ENCODE assay signal across 9 mouse cellular contexts in the genomic region with DNA sequence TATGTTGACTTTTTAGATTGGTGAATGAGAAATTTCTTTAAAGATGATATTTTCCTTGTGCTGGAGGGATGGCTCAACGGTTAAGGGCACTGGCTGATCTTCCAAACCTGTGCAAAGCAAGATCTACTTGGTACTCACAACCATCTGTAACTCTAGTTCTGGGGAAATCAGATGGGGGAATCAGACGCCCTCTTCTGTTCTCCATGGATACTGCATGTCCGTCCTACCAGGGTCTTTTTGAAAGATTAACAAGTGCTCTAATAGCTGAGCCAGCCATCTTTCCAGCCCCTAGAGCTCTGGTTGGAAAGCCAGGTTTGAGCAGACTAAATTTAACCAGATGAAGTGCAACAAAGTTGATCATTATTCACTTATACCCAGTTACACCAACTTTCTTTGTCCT. TPM values are rescaled to one million over a fixed set of nuclear protein-coding genes. Genes with fewer than 3 reads are reported as not detected.
DNase-seq lines count a peak whose midpoint lies in the region; ATAC-seq and TF ChIP-seq lines count a peak whose summit lies in the region.
"Had no signal": no experiment of that assay in that cellular context is flagged by ENCODE, and none has a peak within 500 bp of the region (broad histone marks: within the 10 kb centered on the region; RNA-seq: fewer than 3 reads in every experiment).

No protein-coding gene starts in this region.

- no peak for TF ChIP-seq POLR2A in limb, embryonic 14.5 days (IDR thresholded peaks at IDR 0.05; ENCODE audit: borderline replicate concordance, extremely low read depth, insufficient read depth, insufficient read length)

- H3K4me3 ChIP-seq in hindbrain, embryonic 10.5 days: no peak overlapping the region
- no peak overlapping the region for H3K4me3 ChIP-seq in hindbrain, embryonic 16.5 days (ENCODE audit: low read length)
- H3K4me3 ChIP-seq in heart, embryonic 10.5 days: no peak overlapping the region
- no peak overlapping the region for H3K4me3 ChIP-seq in limb, embryonic 14.5 days (replicated peaks; ENCODE audit: low read length)
- no peak overlapping the region for H3K4me3 ChIP-seq in stomach, postnatal 0 days (ENCODE audit: low read depth, low read length)
- H3K4me3 ChIP-seq: neural tube, embryonic 12.5 days had no signal

- no peak overlapping the region for H3K9ac ChIP-seq in hindbrain, embryonic 16.5 days (ENCODE audit: low read depth, low read length)
- H3K9ac ChIP-seq in limb, embryonic 14.5 days (ENCODE audit: low read depth, low read length, severe bottlenecking): no peak overlapping the region
- H3K9ac ChIP-seq in stomach, postnatal 0 days (ENCODE audit: low read length): no peak overlapping the region
- H3K9ac ChIP-seq: neural tube, embryonic 12.5 days had no signal

- no peak for TF ChIP-seq EP300 in stomach, postnatal 0 days (optimal IDR thresholded peaks at IDR 0.05)

- peak; percentile 59 for DNase-seq in hindbrain, embryonic 10.5 days (ENCODE audit: low spot score)
- peak; percentile 66 to 70 for DNase-seq in B cell, adult 2 months
- DNase-seq in T-cell, adult 2 months (ENCODE audit: low spot score): peak; percentile 58
- peak; percentile 80 for DNase-seq in heart, embryonic 10.5 days (ENCODE audit: low spot score)
- DNase-seq in limb, embryonic 14.5 days (ENCODE audit: low spot score): peak; percentile 50
- peak; percentile 52 for DNase-seq in stomach, postnatal 0 days (ENCODE audit: low spot score)
- DNase-seq in right cerebral cortex, postnatal 25 days: no peak

- H3K4me1 ChIP-seq in hindbrain, embryonic 10.5 days (replicated peaks): peaks cover 12% of the 10 kb centered on the region
- H3K4me1 ChIP-seq in hindbrain, embryonic 16.5 days (ENCODE audit: control insufficient read depth, insufficient read depth, low read depth, low read length): peaks cover 13% of the 10 kb centered on the region
- H3K4me1 ChIP-seq in heart, embryonic 10.5 days: peaks cover 10% of the 10 kb centered on the region; the same call in 1 of the 2 replicates
- peaks cover 4% of the 10 kb centered on the region; the same call in 1 of the 2 replicates for H3K4me1 ChIP-seq in limb, embryonic 14.5 days (ENCODE audit: control insufficient read depth, insufficient read depth, low read length)
- no peaks in the 10 kb centered on the region for H3K4me1 ChIP-seq in stomach, postnatal 0 days (replicated peaks; ENCODE audit: control insufficient read depth, insufficient read depth)

- no peak overlapping the region for H3K27ac ChIP-seq in hindbrain, embryonic 10.5 days
- no peak overlapping the region for H3K27ac ChIP-seq in hindbrain, embryonic 16.5 days (ENCODE audit: low read depth, low read length)
- H3K27ac ChIP-seq in heart, embryonic 10.5 days: no peak overlapping the region
- no peak overlapping the region for H3K27ac ChIP-seq in limb, embryonic 14.5 days (replicated peaks; ENCODE audit: low read depth, low read length)
- H3K27ac ChIP-seq in stomach, postnatal 0 days (replicated peaks): no peak overlapping the region
- H3K27ac ChIP-seq: neural tube, embryonic 12.5 days had no signal

- H3K36me3 ChIP-seq in hindbrain, embryonic 10.5 days: no peaks in the 10 kb centered on the region
- H3K36me3 ChIP-seq in hindbrain, embryonic 16.5 days (ENCODE audit: control insufficient read depth, insufficient read depth, low read length): no peaks in the 10 kb centered on the region
- no peaks in the 10 kb centered on the region; the same call in 1 of the 2 replicates for H3K36me3 ChIP-seq in heart, embryonic 10.5 days
- no peaks in the 10 kb centered on the region for H3K36me3 ChIP-seq in limb, embryonic 14.5 days (ENCODE audit: control insufficient read depth, insufficient read depth, low read length)
- H3K36me3 ChIP-seq in stomach, postnatal 0 days (ENCODE audit: control insufficient read depth, insufficient read depth, low read length): no peaks in the 10 kb centered on the region
- H3K36me3 ChIP-seq: neural tube, embryonic 12.5 days had no signal

- no peak for ATAC-seq in hindbrain, embryonic 16.5 days
- no peak for ATAC-seq in limb, embryonic 14.5 days (ENCODE audit: low FRiP score, low read depth)
- ATAC-seq in stomach, postnatal 0 days (ENCODE audit: low FRiP score, low TSS enrichment): no peak

- H3K27me3 ChIP-seq in hindbrain, embryonic 10.5 days (ENCODE audit: insufficient read depth, poor library complexity, severe bottlenecking): no peaks in the 10 kb centered on the region
- H3K27me3 ChIP-seq in hindbrain, embryonic 16.5 days (replicated peaks; ENCODE audit: control insufficient read depth, insufficient read depth, low read length): no peaks in the 10 kb centered on the region
- no peaks in the 10 kb centered on the region for H3K27me3 ChIP-seq in heart, embryonic 10.5 days (ENCODE audit: insufficient read depth, poor library complexity, severe bottlenecking)
- H3K27me3 ChIP-seq in limb, embryonic 14.5 days (ENCODE audit: control insufficient read depth, insufficient read depth, low read length): no peaks in the 10 kb centered on the region
- no peaks in the 10 kb centered on the region for H3K27me3 ChIP-seq in stomach, postnatal 0 days (ENCODE audit: control insufficient read depth, insufficient read depth, low read length)
- H3K27me3 ChIP-seq: neural tube, embryonic 12.5 days had no signal

- 23% methylated on average over 3 of the region's 3 CpGs for WGBS in hindbrain, embryonic 10.5 days
- 22% methylated on average over 3 of the region's 3 CpGs for WGBS in hindbrain, embryonic 16.5 days
- WGBS in heart, embryonic 10.5 days: 22% methylated on average over 3 of the region's 3 CpGs
- WGBS in limb, embryonic 14.5 days: 28% methylated on average over 3 of the region's 3 CpGs
- 34% methylated on average over 3 of the region's 3 CpGs for WGBS in stomach, postnatal 0 days

- H3K9me3 ChIP-seq in hindbrain, embryonic 10.5 days: no peaks in the 10 kb centered on the region
- no peaks in the 10 kb centered on the region for H3K9me3 ChIP-seq in hindbrain, embryonic 16.5 days (ENCODE audit: control insufficient read depth, low read length)
- H3K9me3 ChIP-seq in heart, embryonic 10.5 days: no peaks in the 10 kb centered on the region
- no peaks in the 10 kb centered on the region for H3K9me3 ChIP-seq in limb, embryonic 14.5 days (ENCODE audit: control insufficient read depth, low read length)
- H3K9me3 ChIP-seq in stomach, postnatal 0 days (ENCODE audit: control insufficient read depth, low read length): no peaks in the 10 kb centered on the region
- H3K9me3 ChIP-seq: neural tube, embryonic 12.5 days had no signal

- TF ChIP-seq CTCF in stomach, postnatal 0 days (IDR thresholded peaks at IDR 0.05; ENCODE audit: low read depth): peak; percentile 72

- no peak overlapping the region for H3K4me2 ChIP-seq in hindbrain, embryonic 16.5 days (ENCODE audit: low read length)
- H3K4me2 ChIP-seq in limb, embryonic 14.5 days (replicated peaks; ENCODE audit: low read depth, low read length, severe bottlenecking): no peak overlapping the region
- H3K4me2 ChIP-seq in stomach, postnatal 0 days (replicated peaks; ENCODE audit: low read depth): no peak overlapping the region
- H3K4me2 ChIP-seq: neural tube, embryonic 12.5 days had no signal

RNA-seq across cellular contexts. Expression of a gene that starts 1.8 kb away (rescaled TPM):
- polyA plus RNA-seq in hindbrain, embryonic 10.5 days (2016; fragmentation: Nextera tagmentation; extraction: Ambion mirVana): 9.0 and 10.0 TPM in 2 replicates
- 14.3 and 15.8 TPM in 2 replicates for polyA plus RNA-seq in hindbrain, embryonic 16.5 days (2015; fragmentation: Nextera tagmentation; extraction: Ambion mirVana)
- polyA plus RNA-seq in heart, embryonic 10.5 days (2016; fragmentation: Nextera tagmentation; extraction: Ambion mirVana): 8.2 and 9.7 TPM in 2 replicates
- polyA plus RNA-seq in limb, embryonic 14.5 days (2012; rRNA removed): 34.0 and 43.7 TPM in 2 replicates
- polyA plus RNA-seq in limb, embryonic 14.5 days (2014; fragmentation: Nextera tagmentation; extraction: Ambion mirVana): 13.9 and 15.3 TPM in 2 replicates
- polyA plus RNA-seq in stomach, postnatal 0 days (2015; fragmentation: Nextera tagmentation; extraction: Ambion mirVana): 18.9 and 19.0 TPM in 2 replicates

RNA-seq across cellular contexts. Expression of a gene that starts 48.5 kb away (rescaled TPM):
- not detected in 2 replicates for polyA plus RNA-seq in hindbrain, embryonic 10.5 days (2016; fragmentation: Nextera tagmentation; extraction: Ambion mirVana)
- polyA plus RNA-seq in hindbrain, embryonic 16.5 days (2015; fragmentation: Nextera tagmentation; extraction: Ambion mirVana): 0.04 and 0.05 TPM in 2 replicates
- polyA plus RNA-seq in heart, embryonic 10.5 days (2016; fragmentation: Nextera tagmentation; extraction: Ambion mirVana): not detected in 2 replicates
- not detected in 2 replicates for polyA plus RNA-seq in limb, embryonic 14.5 days (2012; rRNA removed)
- polyA plus RNA-seq in limb, embryonic 14.5 days (2014; fragmentation: Nextera tagmentation; extraction: Ambion mirVana): not detected in 2 replicates
- polyA plus RNA-seq in stomach, postnatal 0 days (2015; fragmentation: Nextera tagmentation; extraction: Ambion mirVana): 1.2 and 1.4 TPM in 2 replicates
- polyA plus RNA-seq: neural tube, embryonic 12.5 days had no signal
